Mouse (Mus musculus): ENCODE measurements at regions not wholly inside any gene's neighbourhood (a gene's known extent, or its start where the extent isn't known, plus 50 kb on each side); places are given as distances from the start of the nearest gene placed in this dataset.

DNA sequence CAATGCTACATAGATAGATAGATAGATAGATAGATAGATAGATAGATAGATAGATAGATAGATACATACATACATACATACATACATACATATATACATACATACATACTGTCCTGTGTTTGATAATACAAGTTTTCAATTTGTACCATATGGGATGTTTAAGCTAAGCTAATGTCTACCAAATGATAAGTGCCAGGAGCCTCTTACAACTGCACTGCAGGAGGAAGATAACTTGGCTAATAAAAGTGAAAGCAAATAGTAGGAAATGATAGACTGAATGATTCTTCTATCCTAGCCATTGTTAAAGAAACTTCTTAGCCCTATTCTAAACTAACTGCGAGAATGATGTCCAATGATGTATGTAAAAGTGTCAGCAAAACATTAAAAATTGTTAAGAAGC lies 68.1 kb upstream of the P2ry1 start:
- 80% methylated on average over 1 of the region's 1 CpGs for WGBS
- TF ChIP-seq CTCF (IDR thresholded peaks at IDR 0.05; ENCODE audit: low read depth) = no peak
- ATAC-seq (no peak), DNase-seq (ENCODE audit: low spot score) (no peak)
- H3K27me3 ChIP-seq (ENCODE audit: insufficient read depth, low read length) = no peaks in the 10 kb centered on the region
- no peak overlapping the region for H3K27ac ChIP-seq
- H3K4me1 ChIP-seq (ENCODE audit: insufficient read depth, low read length) = no peaks in the 10 kb centered on the region
- no peaks in the 10 kb centered on the region for H3K9me3 ChIP-seq (ENCODE audit: low read length)
- no peak overlapping the region for H3K4me3 ChIP-seq (ENCODE audit: low read length)
- no peak overlapping the region for H3K4me2 ChIP-seq (ENCODE audit: low read depth, low read length)
- no peaks in the 10 kb centered on the region for H3K36me3 ChIP-seq (ENCODE audit: insufficient read depth, low read length)
- no peak overlapping the region for H3K9ac ChIP-seq (replicated peaks; ENCODE audit: low read length)

DNA sequence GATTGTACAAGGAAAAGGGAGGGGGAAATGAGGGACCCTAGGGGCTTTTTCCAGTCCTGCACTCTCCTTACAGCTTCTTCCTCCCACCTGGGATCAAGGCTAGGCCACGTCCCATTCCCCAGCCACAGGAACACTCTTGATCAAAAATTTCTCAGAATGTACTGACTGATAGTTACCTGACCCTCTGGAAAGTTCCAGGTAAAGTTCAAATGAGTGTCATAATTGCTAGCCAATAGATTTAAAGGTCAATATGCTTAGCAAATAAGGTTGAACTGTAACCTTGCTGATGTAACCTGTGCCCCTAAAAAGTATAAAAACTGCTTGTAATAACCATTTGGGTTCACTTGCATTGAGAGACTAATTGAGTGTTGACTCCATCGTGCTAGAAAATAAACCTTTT lies 61.1 kb upstream of the P2ry1 start:
- H3K4me2 ChIP-seq (ENCODE audit: low read depth, low read length) = no peak overlapping the region
- WGBS = 90% methylated on average over 2 of the region's 2 CpGs
- no peaks in the 10 kb centered on the region for H3K4me1 ChIP-seq (ENCODE audit: insufficient read depth, low read length)
- H3K36me3 ChIP-seq (ENCODE audit: insufficient read depth, low read length) = no peaks in the 10 kb centered on the region
- no peak for ATAC-seq
- no peak for DNase-seq (ENCODE audit: low spot score)
- H3K27ac ChIP-seq = no peak overlapping the region
- TF ChIP-seq CTCF (IDR thresholded peaks at IDR 0.05; ENCODE audit: low read depth) = no peak
- H3K9ac ChIP-seq (replicated peaks; ENCODE audit: low read length) = no peak overlapping the region
- H3K4me3 ChIP-seq (ENCODE audit: low read length) = no peak overlapping the region
- H3K9me3 ChIP-seq (ENCODE audit: low read length) = no peaks in the 10 kb centered on the region
- H3K27me3 ChIP-seq (ENCODE audit: insufficient read depth, low read length) = no peaks in the 10 kb centered on the region

DNA sequence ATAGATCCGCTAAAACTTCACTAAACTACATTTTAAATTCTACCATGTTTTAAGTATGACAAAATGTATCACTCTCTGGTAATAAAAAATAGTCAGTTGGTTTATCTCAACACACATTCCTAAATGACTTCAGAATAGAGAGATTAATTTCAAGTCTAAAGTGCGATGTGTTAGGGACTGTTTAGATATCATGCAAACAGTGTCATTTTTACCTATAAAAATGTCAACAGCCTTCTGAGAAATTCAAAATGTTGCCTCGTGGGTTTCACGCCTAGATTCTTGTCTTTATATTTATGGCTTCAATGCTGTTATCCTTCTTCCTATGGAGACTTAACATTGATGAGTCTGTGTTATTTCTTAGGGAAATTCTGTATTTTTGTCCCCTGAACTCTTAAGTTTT lies 53.7 kb upstream of the P2ry1 start:
- ATAC-seq (no peak), DNase-seq (ENCODE audit: low spot score) (no peak)
- TF ChIP-seq CTCF (IDR thresholded peaks at IDR 0.05; ENCODE audit: low read depth) = no peak
- H3K36me3 ChIP-seq (ENCODE audit: insufficient read depth, low read length) = no peaks in the 10 kb centered on the region
- H3K4me2 ChIP-seq (ENCODE audit: low read depth, low read length) = no peak overlapping the region
- no peaks in the 10 kb centered on the region for H3K27me3 ChIP-seq (ENCODE audit: insufficient read depth, low read length)
- no peak overlapping the region for H3K9ac ChIP-seq (replicated peaks; ENCODE audit: low read length)
- H3K9me3 ChIP-seq (ENCODE audit: low read length) = no peaks in the 10 kb centered on the region
- 89% methylated on average over 4 of the region's 4 CpGs for WGBS
- no peak overlapping the region for H3K27ac ChIP-seq
- H3K4me3 ChIP-seq (ENCODE audit: low read length) = no peak overlapping the region
- no peaks in the 10 kb centered on the region for H3K4me1 ChIP-seq (ENCODE audit: insufficient read depth, low read length)

Measured in hindbrain, postnatal 0 days (tissue).